Mouse (Mus musculus) thymus, postnatal 36 days (tissue): ENCODE measurements around the gene Aldh3a1.
A peak's percentile ranks its signal among the peaks of the same experiment; 100 is the strongest.

ENCODE experiments used
- DNase-seq, 2 experiments: peaks; one replicate each; pipeline ENCODE4 v3.0.0; 2022; ENCODE audit warnings: mixed read lengths in 2 of 2

Aldh3a1 gene

GRCm38 (mm10) chr11:61251741-61252140 lies 44.4 kb downstream of the Aldh3a1 start:
- no peak for DNase-seq

GRCm38 (mm10) chr11:61252807-61253206 lies 45.5 kb downstream of the Aldh3a1 start:
- DNase-seq, result no peak

GRCm38 (mm10) chr11:61259106-61259505 lies 51.8 kb downstream of the Aldh3a1 start:
- no peak for DNase-seq

- DNase-seq, result no peak
These were observed 55.2 kb downstream of the Aldh3a1 start for GRCm38 (mm10) chr11:61262516-61262915.

GRCm38 (mm10) chr11:61263841-61264240 lies 56.5 kb downstream of the Aldh3a1 start:
- no peak for DNase-seq

GRCm38 (mm10) chr11:61266551-61267533 lies 59.5 kb downstream of the Aldh3a1 start, which contains the start of gene Aldh3a2:
Gene Aldh3a2 (minus strand): TSS chr11:61267464.
- DNase-seq, result peak; percentile 96
